Mouse (Mus musculus) intestine, postnatal 0 days (tissue): Measurements from ENCODE around the gene Adcy4. TPM values are rescaled to one million over a fixed set of nuclear protein-coding genes. Genes with fewer than 3 reads are reported as not detected.

Experiments used
- ATAC-seq: fragments of 200-750 bp; cut with Nextera tagmentation; 2 replicates; pipeline ENCODE4 v1.8.0; 2017; ENCODE audit warnings: mild to moderate bottlenecking, moderate TSS enrichment, moderate library complexity
- H3K27ac ChIP-seq: fragments of 300-500 bp; sonication (generic); 2 replicates; pipeline ENCODE4 v1.5.1; 2014; ENCODE audit warnings: mild to moderate bottlenecking, low read depth, low read length, moderate library complexity
- H3K27me3 ChIP-seq: fragments of 300-500 bp; sonication (generic); replicated peaks from 2 replicates; pipeline ENCODE4 v1.6.1; 2014; ENCODE audit warnings: low read length, mixed read lengths; ENCODE audit not compliant: control insufficient read depth, insufficient read depth
- H3K36me3 ChIP-seq: fragments of 300-500 bp; sonication (generic); 2 replicates; pipeline ENCODE4 v1.6.1; 2014; ENCODE audit warnings: mild to moderate bottlenecking, moderate library complexity; ENCODE audit not compliant: control insufficient read depth, insufficient read depth
- H3K4me1 ChIP-seq: fragments of 300-500 bp; sonication (generic); replicated peaks from 2 replicates; pipeline ENCODE4 v1.6.1; 2014; ENCODE audit warnings: antibody characterized with exemption, low read length, mixed read lengths; ENCODE audit not compliant: control insufficient read depth, insufficient read depth
- H3K4me2 ChIP-seq: fragments of 300-500 bp; sonication (generic); replicated peaks from 2 replicates; pipeline ENCODE4 v1.6.1; 2014; ENCODE audit warnings: low read depth, mild to moderate bottlenecking, moderate library complexity
- H3K4me3 ChIP-seq: fragments of 300-500 bp; sonication (generic); 2 replicates; pipeline ENCODE4 v1.5.1; 2014; ENCODE audit warnings: low read depth, low read length
- H3K9ac ChIP-seq: fragments of 300-500 bp; sonication (generic); 2 replicates; pipeline ENCODE4 v1.6.1; 2014; ENCODE audit warnings: mild to moderate bottlenecking, low read depth, low read length
- H3K9me3 ChIP-seq: fragments of 300-500 bp; sonication (generic); 2 replicates; pipeline ENCODE4 v1.6.1; 2016; ENCODE audit warnings: mixed run types; ENCODE audit not compliant: control insufficient read depth
- CTCF ChIP-seq: sonication (generic); IDR thresholded peaks from 2 replicates; pipeline ENCODE4 v1.5.1; 2016; ENCODE audit warnings: low read depth, mild to moderate bottlenecking, control low read depth, antibody characterized with exemption, moderate library complexity
- WGBS: fragments of 180-500 bp; shearing (Covaris S2); extraction: QIAGEN DNeasy Blood & Tissue Kit; methylation state at CpG from one replicate; pipeline ENCODE4 v1.1.7; 2014; 5-methylcytosine and 5-hydroxymethylcytosine counted together
- polyA plus RNA-seq: library from polyadenylated mRNA; unstranded; fragments of >200 nt; fragmentation: Nextera tagmentation; extraction: Ambion mirVana; gene quantifications from 2 replicates; pipeline ENCODE4 v1.2.1, GENCODE M21; 2015

Adcy4 gene
- polyA plus RNA-seq, 1 experiment from 2014 or later: 4.3 TPM

GRCm38 (mm10) chr14:55726261-55726660, 57.6 kb downstream of the Adcy4 start:
- TF ChIP-seq CTCF: no peak
- Histone ChIP-seq H3K4me2 (no peak overlapping the region), H3K9ac (no peak overlapping the region), H3K36me3 (no peaks in the 10 kb centered on the region), H3K4me3 (no peak overlapping the region), H3K27me3 (no peaks in the 10 kb centered on the region), H3K27ac (no peak overlapping the region), H3K4me1 (no peaks in the 10 kb centered on the region), H3K9me3 (no peaks in the 10 kb centered on the region)
- ATAC-seq: no peak

- H3K9ac ChIP-seq: no peak overlapping the region
- H3K27ac ChIP-seq: no peak overlapping the region
- H3K4me1 ChIP-seq: no peaks in the 10 kb centered on the region
Measured at GRCm38 (mm10) chr14:55724411-55724871, 59.5 kb downstream of the Adcy4 start.

GRCm38 (mm10) chr14:55723433-55723832, 60.5 kb downstream of the Adcy4 start:
- no peak for ATAC-seq
- H3K9ac ChIP-seq: no peak overlapping the region
- no peak overlapping the region for H3K27ac ChIP-seq
- H3K4me3 ChIP-seq: no peak overlapping the region
- TF ChIP-seq CTCF: no peak
- H3K4me1 ChIP-seq: no peaks in the 10 kb centered on the region
- WGBS: 95% methylated on average over 7 of the region's 7 CpGs
- H3K9me3 ChIP-seq: no peaks in the 10 kb centered on the region
- no peak overlapping the region for H3K4me2 ChIP-seq
- no peaks in the 10 kb centered on the region for H3K27me3 ChIP-seq
- H3K36me3 ChIP-seq: peaks cover 19% of the 10 kb centered on the region

More at GRCm38 (mm10) chr14:55724411-55724871, 59.5 kb downstream of the Adcy4 start:
- WGBS: 50% methylated on average over 8 of the region's 8 CpGs
- no peak for ATAC-seq
- Histone ChIP-seq H3K27me3 (no peaks in the 10 kb centered on the region), H3K4me3 (no peak overlapping the region), H3K9me3 (no peaks in the 10 kb centered on the region), H3K4me2 (no peak overlapping the region), H3K36me3 (peaks cover 10% of the 10 kb centered on the region; the same call in 1 of the 2 replicates)
- TF ChIP-seq CTCF: no peak

- Histone ChIP-seq H3K4me1 (no peaks in the 10 kb centered on the region), H3K36me3 (peaks cover 25% of the 10 kb centered on the region), H3K27me3 (no peaks in the 10 kb centered on the region), H3K9ac (no peak overlapping the region), H3K4me3 (peak overlapping the region; percentile 78), H3K4me2 (peak overlapping the region; percentile 86), H3K9me3 (no peaks in the 10 kb centered on the region), H3K27ac (no peak overlapping the region; the same call in 1 of the 2 replicates)
- TF ChIP-seq CTCF: no peak
- WGBS: 48% methylated on average over 8 of the region's 8 CpGs
- no peak for ATAC-seq
Measured at GRCm38 (mm10) chr14:55722438-55722945, 61.4 kb downstream of the Adcy4 start.

- Histone ChIP-seq H3K9ac (peak within 1 kb of the TSS; percentile 66), H3K36me3 (peaks cover 32% of the 10 kb centered on the region), H3K9me3 (no peaks in the 10 kb centered on the region), H3K4me3 (peak within 1 kb of the TSS; percentile 78), H3K4me2 (peak within 1 kb of the TSS; percentile 86), H3K27ac (peak within 1 kb of the TSS; percentile 89), H3K27me3 (no peaks in the 10 kb centered on the region), H3K4me1 (no peaks in the 10 kb centered on the region)
- WGBS: under 1% methylated on average over 47 of the region's 50 CpGs
- peak; percentile 96 for ATAC-seq
- TF ChIP-seq CTCF: peak; percentile 98
Measured at GRCm38 (mm10) chr14:55721700-55722437, 62.0 kb downstream of the Adcy4 start, which contains the start of gene Rabggta. Gene Rabggta, minus strand, starts transcription at chr14:55722263.

GRCm38 (mm10) chr14:55721076-55721475, 62.8 kb downstream of the Adcy4 start:
- 71% methylated on average over 6 of the region's 6 CpGs for WGBS
- no peak for ATAC-seq

More at GRCm38 (mm10) chr14:55721076-55721475, 62.8 kb downstream of the Adcy4 start:
- Histone ChIP-seq H3K9ac (peak overlapping the region; percentile 66; the same call in 1 of the 2 replicates), H3K27ac (no peak overlapping the region), H3K4me1 (no peaks in the 10 kb centered on the region), H3K9me3 (no peaks in the 10 kb centered on the region), H3K4me3 (peak overlapping the region; percentile 78), H3K4me2 (peak overlapping the region; percentile 86), H3K36me3 (peaks cover 37% of the 10 kb centered on the region), H3K27me3 (no peaks in the 10 kb centered on the region)
- TF ChIP-seq CTCF: no peak
